Mouse (Mus musculus) heart, adult 2 months (tissue): Measurements from ENCODE around the gene Kat6b. TPM values are rescaled to one million over a fixed set of nuclear protein-coding genes. Genes with fewer than 3 reads are reported as not detected.

Experiments
- DNase-seq, 2 experiments: peaks; one replicate each; pipeline ENCODE4 v3.0.0; 2021
- H3K27ac ChIP-seq: fragments of 200-600 bp; 2 replicates; pipeline ENCODE4 v1.8.1; 2022
- H3K27me3 ChIP-seq: fragments of 200-500 bp; 2 replicates; pipeline ENCODE4 v1.6.1; 2012; ENCODE audit warnings: mild to moderate bottlenecking, low read length, inconsistent platforms, mixed read lengths; ENCODE audit not compliant: control insufficient read depth, insufficient read depth
- H3K36me3 ChIP-seq: fragments of 200-500 bp; 2 replicates; pipeline ENCODE4 v1.6.1; 2012; ENCODE audit warnings: low read length, inconsistent platforms; ENCODE audit not compliant: control insufficient read depth, insufficient read depth
- H3K4me1 ChIP-seq: fragments of 200-500 bp; 2 replicates; pipeline ENCODE4 v1.6.1; 2011; ENCODE audit warnings: low read length; ENCODE audit not compliant: control insufficient read depth, insufficient read depth
- H3K4me3 ChIP-seq: fragments of 200-600 bp; 2 replicates; pipeline ENCODE4 v1.8.1; 2022
- H3K79me2 ChIP-seq: fragments of 200-500 bp; replicated peaks from 2 replicates; pipeline ENCODE4 v1.6.1; 2012; ENCODE audit warnings: mild to moderate bottlenecking, inconsistent platforms, low read length, moderate library complexity, mixed read lengths; ENCODE audit not compliant: control insufficient read depth, insufficient read depth
- H3K9ac ChIP-seq: fragments of 200-500 bp; 2 replicates; pipeline ENCODE4 v1.6.1; 2012; ENCODE audit warnings: low read depth, mild to moderate bottlenecking, control low read depth, inconsistent platforms, low read length, mixed read lengths
- CTCF ChIP-seq: fragments of 200-600 bp; IDR thresholded peaks from 2 replicates; pipeline ENCODE4 v1.8.1; 2022; ENCODE audit warnings: antibody characterized with exemption, mild to moderate bottlenecking, moderate library complexity
- EP300 ChIP-seq: fragments of 200-500 bp; IDR thresholded peaks from 2 replicates; pipeline ENCODE4 v1.6.1; 2011; ENCODE audit warnings: low read depth, low read length, control low read depth; ENCODE audit not compliant: insufficient read depth
- POLR2A ChIP-seq: fragments of 200-500 bp; IDR thresholded peaks from 2 replicates; pipeline ENCODE4 v1.6.1; 2011; ENCODE audit warnings: mild to moderate bottlenecking, low read depth, low read length, control low read depth; ENCODE audit not compliant: insufficient read depth
- WGBS: fragments of 180-500 bp; shearing (Covaris S2); methylation state at CpG from one replicate; pipeline ENCODE4 v1.1.7; 2018; 5-methylcytosine and 5-hydroxymethylcytosine counted together
- intact Hi-C: fragments of 180-260 bp; cut with DNase I; formaldehyde crosslinking; loops from one replicate; pipeline ENCODE4 v1.15.1; 2025
- polyA plus RNA-seq: library from polyadenylated mRNA; depleted of rRNA; stranded (reverse); fragments of >200 nt; gene quantifications from 2 replicates; pipeline ENCODE4 v1.2.3, GENCODE M21; 2012
- total RNA-seq, 2 experiments: library from RNA; stranded (reverse); gene quantifications; 2 replicates each; pipeline ENCODE4 v1.2.3; 2021

Gene Kat6b
- total and polyA plus RNA-seq, 3 experiments: 9.0 to 27.9 (median 26.6) TPM

- DNase-seq: no peak
Observed at GRCm38 (mm10) chr14:21489116-21489485, 7.9 kb downstream of the Kat6b start.

DNA sequence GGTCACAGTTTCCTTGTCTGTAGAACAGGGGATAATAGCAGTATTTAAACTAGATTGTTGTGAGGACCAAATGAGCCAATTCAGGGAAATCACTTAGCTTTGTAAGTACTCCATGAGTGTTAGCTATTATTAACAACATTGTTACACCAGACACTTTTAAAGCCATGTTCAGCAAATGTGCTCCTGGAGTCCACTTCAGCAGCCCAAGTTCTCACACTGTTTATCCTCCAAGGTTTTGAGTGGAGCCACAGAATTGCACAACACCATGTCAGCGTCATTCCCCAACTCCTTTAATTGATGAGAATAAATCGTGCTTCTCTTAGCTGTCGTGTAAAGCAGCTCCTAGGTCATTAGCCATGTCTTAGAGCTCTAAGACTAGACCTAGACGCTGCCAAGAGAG lies 8.9 kb downstream of the Kat6b start:
- TF ChIP-seq CTCF (no peak), POLR2A (no peak), EP300 (no peak)
- Histone ChIP-seq H3K36me3 (no peaks in the 10 kb centered on the region), H3K4me1 (no peaks in the 10 kb centered on the region), H3K79me2 (no peaks in the 10 kb centered on the region), H3K9ac (no peak overlapping the region), H3K4me3 (no peak overlapping the region), H3K27ac (no peak overlapping the region), H3K27me3 (no peaks in the 10 kb centered on the region)
- DNase-seq: no peak
- intact Hi-C loops: no loop called here
- 76% methylated on average over 4 of the region's 4 CpGs for WGBS

More at GRCm38 (mm10) chr14:21489116-21489485, 7.9 kb downstream of the Kat6b start:
- Histone ChIP-seq H3K27ac (no peak overlapping the region), H3K9ac (no peak overlapping the region), H3K79me2 (no peaks in the 10 kb centered on the region), H3K36me3 (no peaks in the 10 kb centered on the region), H3K4me3 (no peak overlapping the region), H3K27me3 (no peaks in the 10 kb centered on the region), H3K4me1 (no peaks in the 10 kb centered on the region)
- 83% methylated on average over 3 of the region's 3 CpGs for WGBS
- TF ChIP-seq EP300: no peak
- TF ChIP-seq CTCF: no peak
- TF ChIP-seq POLR2A: no peak
- intact Hi-C loops: no loop called here

GRCm38 (mm10) chr14:21498361-21498996 lies 17.2 kb downstream of the Kat6b start:
- H3K4me3 ChIP-seq: no peak overlapping the region; the same call in 1 of the 2 replicates
- peak overlapping the region; percentile 96 for H3K27ac ChIP-seq
- no peaks in the 10 kb centered on the region; the same call in 1 of the 2 replicates for H3K36me3 ChIP-seq
- no peaks in the 10 kb centered on the region for H3K27me3 ChIP-seq
- 11% methylated on average over 7 of the region's 7 CpGs for WGBS
- peak overlapping the region; percentile 92; the same call in 1 of the 2 replicates for H3K9ac ChIP-seq
- no peak for DNase-seq
- intact Hi-C loops: no loop called here
- TF ChIP-seq CTCF: no peak
- TF ChIP-seq EP300: no peak
- TF ChIP-seq POLR2A: no peak
- peaks cover 6% of the 10 kb centered on the region for H3K4me1 ChIP-seq
- H3K79me2 ChIP-seq: peaks cover 6% of the 10 kb centered on the region

DNA sequence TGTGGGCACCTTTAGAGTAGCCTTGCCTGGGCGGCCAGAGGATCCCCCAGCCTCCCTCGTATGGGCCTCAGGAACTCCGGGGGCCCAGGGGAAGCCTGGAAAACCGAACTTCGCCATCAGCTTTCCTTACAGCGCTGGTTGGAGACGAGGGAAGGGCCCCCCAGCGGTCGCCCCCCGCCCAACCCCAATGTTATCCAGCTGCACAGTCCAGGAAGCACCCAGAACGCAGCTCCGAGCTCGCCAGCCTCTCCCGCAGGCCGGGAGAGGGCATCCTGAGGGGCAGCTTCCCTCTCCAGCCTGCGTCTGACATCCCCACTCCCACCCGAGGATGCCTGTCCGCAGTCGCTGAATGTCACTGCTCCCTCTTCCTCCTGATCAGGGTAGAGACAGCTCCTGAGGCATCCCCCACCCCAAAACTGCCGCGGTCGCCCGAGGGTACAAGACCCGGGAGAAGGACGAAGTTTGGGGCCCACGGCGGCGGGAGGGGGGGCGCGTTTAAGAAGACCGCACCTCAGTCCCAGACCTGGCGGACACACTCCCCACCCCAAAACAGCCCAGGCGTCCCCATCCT lies 17.9 kb downstream of the Kat6b start:
- peak overlapping the region; percentile 96 for H3K27ac ChIP-seq
- 3% methylated on average over 32 of the region's 33 CpGs for WGBS
- peak overlapping the region; percentile 70 for H3K4me3 ChIP-seq
- peak in 1 of 2 experiments; percentile 29 for DNase-seq
- peak overlapping the region; percentile 92 for H3K9ac ChIP-seq
- intact Hi-C loops: no loop called here
- H3K27me3 ChIP-seq: no peaks in the 10 kb centered on the region
- no peaks in the 10 kb centered on the region; the same call in 1 of the 2 replicates for H3K36me3 ChIP-seq
- TF ChIP-seq EP300: no peak
- no peak for TF ChIP-seq CTCF
- no peak for TF ChIP-seq POLR2A
- H3K4me1 ChIP-seq: peaks cover 6% of the 10 kb centered on the region
- H3K79me2 ChIP-seq: peaks cover 7% of the 10 kb centered on the region

- H3K79me2 ChIP-seq: peaks cover 7% of the 10 kb centered on the region
- DNase-seq: peak; percentile 84
- peaks cover 6% of the 10 kb centered on the region for H3K4me1 ChIP-seq
- H3K4me3 ChIP-seq: peak overlapping the region; percentile 70
- H3K9ac ChIP-seq: peak overlapping the region; percentile 92
- under 1% methylated on average over 40 of the region's 57 CpGs for WGBS
- no peaks in the 10 kb centered on the region for H3K27me3 ChIP-seq
- no peak for TF ChIP-seq POLR2A
- no peak for TF ChIP-seq EP300
- TF ChIP-seq CTCF: no peak
- intact Hi-C loops: loop anchor here (5.0 to 10.0 kb wide), 5 partner anchors 48 to 445 kb away; partner anchors contain the start of genes Adk, Ap3m1, Dusp13 and Samd8
- no peaks in the 10 kb centered on the region; the same call in 1 of the 2 replicates for H3K36me3 ChIP-seq
- peak overlapping the region; percentile 96 for H3K27ac ChIP-seq
Observed at GRCm38 (mm10) chr14:21499631-21500153, 18.5 kb downstream of the Kat6b start.
